Mouse (Mus musculus) megakaryocyte, embryonic 14.5 days (primary cell): Measurements from ENCODE around the gene Pdcd6.

Experiments used
- FLI1 ChIP-seq: IDR thresholded peaks from 2 replicates; pipeline ENCODE4 v1.6.1; 2012; ENCODE audit warnings: low read length, inconsistent platforms, mixed read lengths
- GATA1 ChIP-seq: IDR thresholded peaks from 3 replicates; pipeline ENCODE4 v1.6.1; 2012; ENCODE audit warnings: mixed read lengths, low read length, inconsistent platforms, borderline replicate concordance

GRCm38 (mm10) chr13:74296376-74296775 is 21.0 kb downstream of the Pdcd6 start:
- no peak for TF ChIP-seq GATA1
- TF ChIP-seq FLI1 = no peak
